Mouse (Mus musculus): ENCODE data around the gene Adgrg5.

Adgrg5 gene

GRCm38 (mm10) chr8:94923405-94923804 lies at the start of gene Adgrg5:
TSS of gene Adgrg5 (plus strand) at chr8:94923694.
- DNase-seq (ENCODE audit: low spot score), result no peak

GRCm38 (mm10) chr8:94874358-94874757 lies 49.1 kb upstream of the Adgrg5 start:
- DNase-seq (ENCODE audit: low spot score), result peak; percentile 50

DNA sequence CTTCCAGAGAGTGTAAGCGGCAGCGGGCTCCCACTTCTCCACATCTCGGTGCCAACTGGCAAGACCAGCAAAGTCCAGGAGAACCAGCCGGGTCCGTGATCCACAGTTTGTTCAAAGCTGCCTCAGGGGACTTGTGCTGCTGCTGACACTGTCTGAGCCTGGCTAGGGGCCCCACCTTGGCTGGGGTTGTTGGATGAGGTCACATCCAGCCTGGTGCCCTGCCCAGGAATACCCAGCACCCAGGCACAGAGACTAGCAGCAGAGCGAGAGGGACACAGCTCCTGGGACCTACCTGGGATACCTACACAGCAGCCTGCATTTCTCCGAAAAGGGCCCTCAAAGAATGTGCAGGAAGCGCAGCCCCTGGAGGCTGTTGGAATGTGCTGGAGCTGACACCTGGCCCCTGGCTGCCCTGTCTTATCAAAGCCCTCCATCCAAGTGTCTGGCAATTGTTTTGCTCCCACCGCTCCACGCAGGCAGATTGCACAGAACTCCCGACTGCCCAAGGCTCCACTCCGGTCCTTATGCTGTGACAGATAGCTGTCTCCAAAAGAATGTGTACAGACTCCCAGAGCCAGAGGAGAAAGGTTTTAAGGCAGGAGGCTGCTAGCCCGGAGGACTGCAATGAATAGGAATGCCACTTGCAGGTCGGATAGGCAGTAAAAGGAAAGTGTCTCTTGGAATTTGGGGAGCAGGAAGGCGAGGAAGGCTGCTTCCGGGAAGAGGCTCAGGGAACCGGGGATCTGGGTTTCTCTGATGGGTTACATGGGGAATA lies 48.2 kb upstream of the Adgrg5 start:
- no peak for DNase-seq (ENCODE audit: low spot score)

GRCm38 (mm10) chr8:94875871-94876150 lies 47.7 kb upstream of the Adgrg5 start:
- no peak for DNase-seq (ENCODE audit: low spot score)

GRCm38 (mm10) chr8:94876197-94876730 lies 47.2 kb upstream of the Adgrg5 start, which contains the start of gene Dok4:
TSS of gene Dok4 (minus strand) at chr8:94876330.
- peak; percentile 93 for DNase-seq (ENCODE audit: low spot score)

DNA sequence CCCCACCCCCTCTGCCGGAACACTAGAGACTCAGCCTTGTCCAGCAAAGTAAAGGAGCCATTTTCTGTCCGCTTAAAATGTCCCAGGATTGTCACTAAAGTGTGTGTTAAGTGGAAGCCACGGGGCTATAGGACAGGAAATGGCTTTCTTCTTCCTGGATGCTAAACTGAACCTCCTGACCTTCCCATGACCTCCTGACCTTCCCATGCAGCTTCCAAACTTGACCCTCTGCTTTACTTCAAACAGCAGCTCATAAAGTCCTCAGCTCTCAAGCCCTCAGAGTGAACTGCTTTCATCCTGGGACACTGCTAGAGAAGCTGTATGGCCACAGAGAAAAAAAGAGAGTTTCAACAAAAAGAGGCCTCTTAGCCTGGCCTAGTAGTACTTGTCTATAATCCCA lies 46.7 kb upstream of the Adgrg5 start:
- DNase-seq (ENCODE audit: low spot score), result no peak

GRCm38 (mm10) chr8:94880742-94881141 lies 42.8 kb upstream of the Adgrg5 start:
- no peak for DNase-seq (ENCODE audit: low spot score)

- DNase-seq (ENCODE audit: low spot score), result no peak
Measured at GRCm38 (mm10) chr8:94888383-94889036, 35.0 kb upstream of the Adgrg5 start.

DNA sequence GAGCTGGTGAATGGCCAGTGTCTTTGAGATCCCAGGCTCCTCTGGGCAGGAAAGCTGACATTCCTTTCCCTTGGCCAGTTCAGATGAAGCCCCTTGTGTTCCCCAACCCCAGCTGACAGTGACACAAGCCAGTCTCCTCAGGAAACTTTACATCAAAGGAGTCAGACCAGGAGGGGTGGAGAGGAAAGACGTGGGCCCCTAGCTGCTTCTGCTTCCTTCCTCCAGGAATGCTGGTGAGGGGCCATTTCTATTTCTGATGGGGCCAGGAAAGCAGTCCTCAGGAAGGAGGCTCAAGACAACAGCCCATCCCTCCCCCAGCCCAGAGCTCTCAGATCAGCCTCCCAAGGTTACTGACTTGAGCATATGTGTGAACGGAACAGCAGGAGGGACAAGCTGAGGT lies 30.6 kb upstream of the Adgrg5 start:
- no peak for DNase-seq (ENCODE audit: low spot score)

- DNase-seq (ENCODE audit: low spot score), result peak; percentile 90
Measured at GRCm38 (mm10) chr8:94899262-94899661, 24.2 kb upstream of the Adgrg5 start.

DNA sequence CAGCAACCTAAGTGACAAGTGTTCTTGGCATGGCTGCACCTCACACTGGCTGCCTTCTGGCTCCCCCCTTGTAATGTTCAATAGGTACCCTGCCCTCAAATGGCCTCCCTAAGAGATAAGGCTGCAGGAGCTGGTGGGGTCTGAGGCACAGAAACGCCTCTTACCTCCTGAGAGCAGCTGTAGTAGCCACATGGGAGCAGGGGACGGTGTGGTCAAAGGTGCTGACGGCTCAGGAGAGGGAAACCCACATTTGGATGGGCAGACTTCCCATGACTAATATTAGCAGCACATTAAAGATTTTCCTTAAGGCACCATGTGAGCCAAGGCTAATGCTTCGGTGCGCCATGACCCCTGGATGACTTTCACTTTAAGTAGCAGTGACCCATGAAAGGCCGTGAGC lies 22.9 kb upstream of the Adgrg5 start:
- no peak for DNase-seq (ENCODE audit: low spot score)

DNA sequence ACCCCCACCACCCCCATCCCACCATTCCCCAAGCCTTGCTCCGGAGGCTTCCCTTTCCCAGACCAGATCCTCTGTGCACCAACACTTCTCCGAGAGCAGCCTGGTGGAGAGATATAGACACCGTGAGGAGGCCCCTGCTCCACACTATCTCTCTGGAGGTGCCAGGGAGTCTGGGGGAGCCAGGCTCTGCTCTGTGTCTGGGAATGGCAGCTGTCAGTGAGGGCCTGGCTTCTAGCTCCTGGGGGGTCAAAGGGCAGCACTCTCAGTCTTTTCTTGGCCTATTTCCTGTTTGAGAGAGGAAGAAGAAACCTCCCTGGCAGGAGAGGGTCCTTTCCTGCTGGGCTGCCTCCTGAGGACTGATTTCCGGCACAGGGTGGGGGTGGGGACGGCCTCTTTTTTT lies 22.5 kb upstream of the Adgrg5 start:
- peak; percentile 87 for DNase-seq (ENCODE audit: low spot score)

- peak; percentile 60 for DNase-seq (ENCODE audit: low spot score)
Measured at GRCm38 (mm10) chr8:94903709-94904108, 19.8 kb upstream of the Adgrg5 start.

GRCm38 (mm10) chr8:94904450-94905175 lies 18.9 kb upstream of the Adgrg5 start:
- DNase-seq (ENCODE audit: low spot score), result no peak

GRCm38 (mm10) chr8:94907591-94908300 lies 15.7 kb upstream of the Adgrg5 start:
- DNase-seq (ENCODE audit: low spot score), result no peak

DNA sequence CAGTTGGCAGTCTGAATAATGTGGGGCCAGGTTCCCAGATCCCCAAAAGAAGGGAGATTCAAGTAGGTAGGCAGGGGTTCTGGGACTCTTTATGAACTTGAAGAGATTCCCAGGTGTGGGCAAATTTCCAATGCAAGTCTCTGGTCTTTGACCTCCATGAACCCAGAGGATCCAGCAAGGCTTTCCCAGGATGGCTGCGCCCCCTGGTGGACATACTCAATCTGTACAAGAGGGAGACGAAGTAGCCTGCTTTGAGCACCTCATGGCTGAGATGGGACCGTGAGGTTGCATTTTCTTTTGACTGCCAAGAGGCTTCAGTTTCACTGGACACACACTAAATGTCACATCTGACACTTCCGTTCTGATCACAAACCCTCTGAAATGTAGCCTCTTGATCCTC lies 14.6 kb upstream of the Adgrg5 start:
- peak; percentile 80 for DNase-seq (ENCODE audit: low spot score)

DNA sequence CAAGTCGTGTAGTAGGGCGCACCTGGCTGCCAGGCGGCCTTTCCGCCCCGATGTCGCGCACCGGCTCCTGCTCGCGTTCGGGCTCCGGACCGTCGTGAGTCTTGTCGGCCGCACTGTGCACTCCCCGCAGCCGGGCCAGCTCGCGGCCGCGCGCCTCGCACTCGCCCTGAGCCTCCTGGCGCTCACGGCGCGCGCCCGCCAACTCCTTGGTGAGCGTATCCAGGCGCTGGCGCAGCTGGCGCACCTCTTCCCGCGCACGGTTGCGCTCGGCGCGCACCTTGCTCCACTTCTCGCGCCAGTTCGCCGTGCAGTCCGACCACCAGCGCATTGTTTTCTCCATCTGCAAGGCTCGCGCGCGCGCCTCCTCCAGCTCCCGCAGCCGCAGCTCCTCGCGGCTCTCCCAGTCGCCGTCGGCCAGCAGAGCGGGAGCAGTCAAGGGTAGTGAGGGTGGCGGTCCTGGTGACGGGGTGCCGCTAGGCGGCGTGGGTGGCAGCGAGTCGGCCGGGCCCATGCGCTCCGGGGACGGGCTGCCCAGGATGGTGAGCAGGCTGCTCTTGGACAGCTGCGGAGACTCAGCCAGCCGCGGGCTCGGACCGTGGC lies 10.3 kb upstream of the Adgrg5 start:
- DNase-seq (ENCODE audit: low spot score), result peak; percentile 51

DNA sequence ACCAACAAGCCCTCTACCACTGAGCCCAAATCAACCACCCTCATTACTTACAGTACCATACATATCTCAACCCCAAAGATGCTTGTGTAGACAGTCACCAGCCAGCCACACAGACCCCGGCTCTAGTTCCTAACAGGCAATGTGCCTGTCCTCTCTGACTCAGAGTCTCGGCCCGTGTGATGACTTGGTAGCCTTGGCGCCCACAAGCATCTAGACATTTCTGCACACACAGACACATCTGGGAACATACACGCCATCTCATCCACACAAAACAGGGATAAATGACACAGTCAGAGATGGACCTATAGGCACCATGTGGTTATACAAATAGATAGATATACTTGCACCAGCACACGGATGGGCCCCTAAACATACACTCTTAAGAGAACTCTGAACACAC lies 9.2 kb upstream of the Adgrg5 start:
- no peak for DNase-seq (ENCODE audit: low spot score)

GRCm38 (mm10) chr8:94914701-94915101 lies 8.8 kb upstream of the Adgrg5 start:
- DNase-seq (ENCODE audit: low spot score), result peak; percentile 50

GRCm38 (mm10) chr8:94916311-94916959 lies 7.1 kb upstream of the Adgrg5 start:
- DNase-seq (ENCODE audit: low spot score), result no peak

DNA sequence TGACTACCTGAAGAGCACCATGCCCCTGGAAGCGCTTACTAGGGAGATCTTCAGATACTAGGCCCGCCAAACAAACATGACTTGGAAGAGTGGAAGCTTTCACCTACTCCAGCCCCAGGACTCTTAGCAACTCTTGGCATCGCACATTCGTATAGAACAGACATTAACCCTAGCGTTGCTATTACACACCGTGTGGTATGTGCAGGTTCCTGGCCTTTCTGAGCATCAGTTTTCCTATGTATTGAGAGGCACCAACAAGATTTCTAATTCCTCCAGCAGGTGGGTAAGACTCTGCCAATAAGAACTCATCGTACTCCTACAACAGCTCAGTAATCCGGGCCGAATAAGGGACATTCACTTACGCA lies 6.6 kb upstream of the Adgrg5 start:
- no peak for DNase-seq (ENCODE audit: low spot score)

All from yolk sac, embryonic 10.5 days (tissue).